Mouse (Mus musculus) embryonic facial prominence, embryonic 14.5 days (tissue): ENCODE measurements around the gene Ctps. TPM values are rescaled to one million over a fixed set of nuclear protein-coding genes. Genes with fewer than 3 reads are reported as not detected.
A peak's percentile ranks its signal among the peaks of the same experiment; 100 is the strongest.

ENCODE experiments used
- ATAC-seq: fragments of 200-750 bp; cut with Nextera tagmentation; 2 replicates; pipeline ENCODE4 v1.8.0; 2017; ENCODE audit warnings: low read depth, moderate number of reproducible peaks, moderate TSS enrichment
- DNase-seq: peaks from one replicate; pipeline ENCODE4 v3.0.0-alpha.2; 2015; ENCODE audit warnings: low spot score
- H3K27ac ChIP-seq: fragments of 300-500 bp; sonication (generic); replicated peaks from 2 replicates; pipeline ENCODE4 v1.5.1; 2014; ENCODE audit warnings: low read depth, mild to moderate bottlenecking, low read length, moderate library complexity
- H3K27me3 ChIP-seq: fragments of 300-500 bp; sonication (generic); replicated peaks from 2 replicates; pipeline ENCODE4 v1.6.1; 2014; ENCODE audit warnings: low read length; ENCODE audit not compliant: control insufficient read depth, insufficient read depth
- H3K36me3 ChIP-seq: fragments of 300-500 bp; sonication (generic); 2 replicates; pipeline ENCODE4 v1.6.1; 2014; ENCODE audit warnings: low read length, mixed read lengths; ENCODE audit not compliant: control insufficient read depth, insufficient read depth
- H3K4me1 ChIP-seq: fragments of 300-500 bp; sonication (generic); 2 replicates; pipeline ENCODE4 v1.6.1; 2014; ENCODE audit warnings: antibody characterized with exemption, low read length; ENCODE audit not compliant: control insufficient read depth, insufficient read depth
- H3K4me2 ChIP-seq: fragments of 300-500 bp; sonication (generic); 2 replicates; pipeline ENCODE4 v1.6.1; 2014; ENCODE audit warnings: low read depth, mild to moderate bottlenecking, low read length, moderate library complexity, mixed read lengths
- H3K4me3 ChIP-seq: fragments of 300-500 bp; sonication (generic); 2 replicates; pipeline ENCODE4 v1.5.1; 2014; ENCODE audit warnings: low read depth, mild to moderate bottlenecking, low read length
- H3K9ac ChIP-seq: fragments of 300-500 bp; sonication (generic); 2 replicates; pipeline ENCODE4 v1.6.1; 2014; ENCODE audit warnings: low read depth, mild to moderate bottlenecking, low read length, moderate library complexity, mixed read lengths
- H3K9me3 ChIP-seq: fragments of 300-500 bp; sonication (generic); 2 replicates; pipeline ENCODE4 v1.6.1; 2016; ENCODE audit warnings: low read length; ENCODE audit not compliant: control insufficient read depth
- WGBS: fragments of 180-500 bp; shearing (Covaris S2); extraction: QIAGEN DNeasy Blood & Tissue Kit; methylation state at CpG from one replicate; pipeline ENCODE4 v1.1.7; 2014; 5-methylcytosine and 5-hydroxymethylcytosine counted together
- polyA plus RNA-seq: library from polyadenylated mRNA; unstranded; fragments of >200 nt; fragmentation: Nextera tagmentation; extraction: Ambion mirVana; gene quantifications from 2 replicates; pipeline ENCODE4 v1.2.1, GENCODE M21; 2014

Gene Ctps
- polyA plus RNA-seq, 1 experiment from 2014 or later: 77.3 TPM

- no peak overlapping the region for H3K27ac ChIP-seq
- ATAC-seq (no peak), DNase-seq (no peak)
- H3K4me3 ChIP-seq: no peak overlapping the region
- no peaks in the 10 kb centered on the region for H3K36me3 ChIP-seq
- 48% methylated on average over 1 of the region's 1 CpGs for WGBS
- H3K4me2 ChIP-seq: no peak overlapping the region
- H3K27me3 ChIP-seq: peaks cover 13% of the 10 kb centered on the region; the same call in 1 of the 2 replicates
- no peak overlapping the region for H3K9ac ChIP-seq
- H3K9me3 ChIP-seq: no peaks in the 10 kb centered on the region
- H3K4me1 ChIP-seq: no peaks in the 10 kb centered on the region
Observed at GRCm38 (mm10) chr4:120586986-120587385, 16.9 kb upstream of the Ctps start.

- Histone ChIP-seq H3K4me3 (no peak overlapping the region), H3K4me1 (no peaks in the 10 kb centered on the region), H3K36me3 (no peaks in the 10 kb centered on the region), H3K4me2 (no peak overlapping the region), H3K27ac (no peak overlapping the region), H3K9ac (no peak overlapping the region), H3K9me3 (no peaks in the 10 kb centered on the region), H3K27me3 (no peaks in the 10 kb centered on the region)
- no peak for ATAC-seq
- WGBS: 84% methylated on average over 9 of the region's 9 CpGs
- DNase-seq: no peak
Observed at GRCm38 (mm10) chr4:120581711-120582110, 11.6 kb upstream of the Ctps start.

- H3K9ac ChIP-seq: no peak overlapping the region
- no peaks in the 10 kb centered on the region for H3K9me3 ChIP-seq
- no peak for ATAC-seq
- H3K4me3 ChIP-seq: no peak overlapping the region
- no peaks in the 10 kb centered on the region for H3K27me3 ChIP-seq
- DNase-seq: no peak
- H3K4me1 ChIP-seq: no peaks in the 10 kb centered on the region
- H3K4me2 ChIP-seq: no peak overlapping the region
- 73% methylated on average over 5 of the region's 5 CpGs for WGBS
- H3K27ac ChIP-seq: no peak overlapping the region
- H3K36me3 ChIP-seq: no peaks in the 10 kb centered on the region
Observed at GRCm38 (mm10) chr4:120580894-120581293, 10.8 kb upstream of the Ctps start.

- Histone ChIP-seq H3K4me2 (no peak overlapping the region), H3K27ac (no peak overlapping the region)
- DNase-seq: no peak
Observed at GRCm38 (mm10) chr4:120571691-120572090, 1.6 kb upstream of the Ctps start.

GRCm38 (mm10) chr4:120571070-120571464 is 991 bp upstream of the Ctps start:
- Histone ChIP-seq H3K9ac (peak overlapping the region; percentile 90; the same call in 1 of the 2 replicates), H3K27ac (peak overlapping the region; percentile 95; the same call in 1 of the 2 replicates), H3K9me3 (no peaks in the 10 kb centered on the region), H3K4me3 (peak overlapping the region; percentile 79), H3K4me1 (peaks cover 27% of the 10 kb centered on the region), H3K36me3 (0 out of 2 replicates have a peak, but pooled peaks cover 6% of the 10 kb centered on the region), H3K4me2 (peak overlapping the region; percentile 87), H3K27me3 (no peaks in the 10 kb centered on the region)
- peak; percentile 39 for DNase-seq
- no peak for ATAC-seq
- 49% methylated on average over 3 of the region's 3 CpGs for WGBS

More at GRCm38 (mm10) chr4:120571691-120572090, 1.6 kb upstream of the Ctps start:
- no peaks in the 10 kb centered on the region for H3K9me3 ChIP-seq
- no peak overlapping the region for H3K4me3 ChIP-seq
- H3K27me3 ChIP-seq: no peaks in the 10 kb centered on the region
- 75% methylated on average over 3 of the region's 3 CpGs for WGBS
- no peak for ATAC-seq
- peaks cover 27% of the 10 kb centered on the region for H3K4me1 ChIP-seq
- no peak overlapping the region for H3K9ac ChIP-seq
- H3K36me3 ChIP-seq: 0 out of 2 replicates have a peak, but pooled peaks cover 1% of the 10 kb centered on the region

- peak; percentile 56 for ATAC-seq
Observed at GRCm38 (mm10) chr4:120570438-120571069, 478 bp upstream of the Ctps start.

GRCm38 (mm10) chr4:120569025-120569424 is 1.1 kb downstream of the Ctps start:
- no peaks in the 10 kb centered on the region for H3K27me3 ChIP-seq
- peak overlapping the region; percentile 79 for H3K4me3 ChIP-seq
- DNase-seq: peak; percentile 8
- peak overlapping the region; percentile 95 for H3K27ac ChIP-seq
- no peak for ATAC-seq
- peaks cover 27% of the 10 kb centered on the region for H3K4me1 ChIP-seq
- peak overlapping the region; percentile 90 for H3K9ac ChIP-seq
- H3K4me2 ChIP-seq: peak overlapping the region; percentile 87
- H3K36me3 ChIP-seq: peaks cover 24% of the 10 kb centered on the region
- 4% methylated on average over 4 of the region's 4 CpGs for WGBS
- H3K9me3 ChIP-seq: no peaks in the 10 kb centered on the region

More at GRCm38 (mm10) chr4:120570438-120571069, 478 bp upstream of the Ctps start:
- peak overlapping the region; percentile 90 for H3K9ac ChIP-seq
- DNase-seq: no peak
- WGBS: 3% methylated on average over 23 of the region's 27 CpGs
- H3K27me3 ChIP-seq: no peaks in the 10 kb centered on the region
- H3K36me3 ChIP-seq: peaks cover 9% of the 10 kb centered on the region; the same call in 1 of the 2 replicates
- peaks cover 27% of the 10 kb centered on the region for H3K4me1 ChIP-seq
- peak overlapping the region; percentile 79 for H3K4me3 ChIP-seq
- peak overlapping the region; percentile 95 for H3K27ac ChIP-seq
- no peaks in the 10 kb centered on the region for H3K9me3 ChIP-seq
- H3K4me2 ChIP-seq: peak overlapping the region; percentile 87

GRCm38 (mm10) chr4:120568005-120568404 is 2.1 kb downstream of the Ctps start:
- 27% methylated on average over 5 of the region's 5 CpGs for WGBS
- H3K4me1 ChIP-seq: peaks cover 27% of the 10 kb centered on the region
- H3K4me2 ChIP-seq: peak overlapping the region; percentile 87
- ATAC-seq (no peak), DNase-seq (peak; percentile 83)
- no peaks in the 10 kb centered on the region for H3K9me3 ChIP-seq
- H3K4me3 ChIP-seq: peak overlapping the region; percentile 79
- H3K27me3 ChIP-seq: no peaks in the 10 kb centered on the region
- peak overlapping the region; percentile 90; the same call in 1 of the 2 replicates for H3K9ac ChIP-seq
- peak overlapping the region; percentile 95 for H3K27ac ChIP-seq
- H3K36me3 ChIP-seq: peaks cover 35% of the 10 kb centered on the region

- Histone ChIP-seq H3K36me3 (peaks cover 55% of the 10 kb centered on the region), H3K4me3 (no peak overlapping the region), H3K9ac (no peak overlapping the region), H3K4me1 (peaks cover 21% of the 10 kb centered on the region), H3K4me2 (no peak overlapping the region), H3K9me3 (no peaks in the 10 kb centered on the region), H3K27ac (no peak overlapping the region), H3K27me3 (no peaks in the 10 kb centered on the region)
- 82% methylated on average over 2 of the region's 2 CpGs for WGBS
- ATAC-seq: no peak
- DNase-seq: no peak
Observed at GRCm38 (mm10) chr4:120565726-120566125, 4.3 kb downstream of the Ctps start.
